Mouse (Mus musculus) retina, postnatal 1 day (tissue): ENCODE results near the gene Gm5538.

Source experiments
- DNase-seq: peaks from one replicate; pipeline ENCODE4 v3.0.0-alpha.2; 2012

Gene Gm5538

GRCm38 (mm10) chr3:59729490-59729889 lies at the start of gene Gm5538:
Gene Gm5538 (plus strand): TSS chr3:59729790.
- no peak for DNase-seq

GRCm38 (mm10) chr3:59697391-59697790 lies 32.2 kb upstream of the Gm5538 start:
- DNase-seq = no peak

GRCm38 (mm10) chr3:59702614-59703110 lies 26.9 kb upstream of the Gm5538 start:
- DNase-seq = no peak

- DNase-seq = no peak
Measured at GRCm38 (mm10) chr3:59739866-59740265, 10.3 kb downstream of the Gm5538 start.

GRCm38 (mm10) chr3:59744181-59744580 lies 14.6 kb downstream of the Gm5538 start:
- DNase-seq = no peak
